Mouse (Mus musculus) kidney, adult 8-10 months (tissue): ENCODE measurements around the gene Dirc2.

Experiments used
- DNase-seq, 2 experiments: peaks; one replicate each; pipeline ENCODE4 v3.0.0; 2022

Gene Dirc2

DNA sequence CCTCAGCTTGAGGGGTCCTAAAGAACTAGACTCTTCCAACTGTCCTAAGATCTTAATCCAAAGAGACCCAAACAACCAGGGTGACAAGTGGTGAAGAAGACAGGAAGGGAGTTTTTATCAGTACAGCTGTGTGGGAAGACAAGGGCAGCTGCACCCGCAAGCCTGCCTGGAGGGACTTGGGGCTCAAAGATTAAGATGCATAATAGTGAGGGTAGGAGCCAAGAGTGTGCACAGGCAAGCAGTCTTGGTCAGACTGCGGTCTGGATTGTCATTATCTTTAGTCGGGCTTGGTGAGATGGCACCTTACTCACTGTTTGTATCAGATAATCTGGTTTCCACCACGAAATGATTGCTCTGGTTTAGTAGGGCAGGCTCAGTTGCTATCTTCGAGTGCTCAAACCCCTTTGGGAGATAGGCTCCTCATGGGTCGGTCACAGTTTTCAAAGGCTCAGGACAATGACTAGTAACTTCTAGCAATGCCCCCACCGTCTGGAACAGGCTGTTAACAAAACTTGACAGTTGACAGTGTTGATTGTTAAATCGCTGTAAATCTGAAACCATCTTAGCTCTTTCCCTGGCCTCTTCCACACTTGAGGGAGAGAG, 91.5 kb downstream of the Dirc2 start:
- DNase-seq, result no peak

DNA sequence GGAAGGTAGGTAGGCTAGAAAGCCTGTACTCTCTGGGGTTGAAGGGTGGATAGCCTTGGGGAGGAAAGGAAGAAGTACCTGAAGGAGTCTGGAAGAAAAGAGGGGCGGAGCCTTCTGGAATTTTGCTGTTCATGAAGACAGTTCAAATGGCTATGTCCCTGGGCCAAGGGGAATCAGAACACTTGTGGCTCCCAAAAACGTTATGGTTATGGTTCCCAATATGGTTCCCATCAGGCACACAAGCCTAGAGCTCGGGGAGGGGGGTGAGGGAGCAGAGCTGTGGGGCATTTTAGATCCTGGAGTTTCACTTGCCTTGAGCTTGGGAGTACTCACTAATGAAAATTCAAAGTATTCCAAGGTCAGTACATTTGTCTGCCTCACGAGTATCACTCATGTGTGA, 104.3 kb downstream of the Dirc2 start:
- DNase-seq, result no peak

DNA sequence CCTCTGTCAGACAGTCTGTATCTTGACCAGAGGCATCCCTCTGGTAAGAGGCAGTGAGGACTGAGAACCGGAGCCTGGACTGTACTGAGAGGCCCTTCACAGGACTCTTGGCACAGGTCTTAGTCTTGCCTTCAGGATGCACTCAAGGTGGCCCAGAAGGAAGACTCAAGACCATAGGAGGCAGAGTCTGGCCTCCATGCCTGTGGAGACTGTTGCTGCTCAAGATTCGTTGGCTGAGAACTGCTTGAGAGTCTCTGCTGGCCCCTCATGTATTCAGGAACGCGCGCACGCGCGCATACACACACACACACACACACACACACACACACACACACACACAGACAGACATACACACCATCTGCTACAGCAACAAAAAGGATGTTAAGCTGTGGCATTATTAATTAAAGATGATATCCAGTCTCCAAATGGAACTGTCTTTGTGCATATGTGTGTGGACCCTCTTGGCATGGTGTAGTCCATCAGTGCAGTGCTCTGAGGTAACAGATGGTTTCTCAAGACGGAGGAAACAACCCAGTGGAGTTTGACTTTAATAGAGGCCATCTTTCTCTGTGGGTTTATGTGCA, 105.2 kb downstream of the Dirc2 start:
- no peak for DNase-seq

DNA sequence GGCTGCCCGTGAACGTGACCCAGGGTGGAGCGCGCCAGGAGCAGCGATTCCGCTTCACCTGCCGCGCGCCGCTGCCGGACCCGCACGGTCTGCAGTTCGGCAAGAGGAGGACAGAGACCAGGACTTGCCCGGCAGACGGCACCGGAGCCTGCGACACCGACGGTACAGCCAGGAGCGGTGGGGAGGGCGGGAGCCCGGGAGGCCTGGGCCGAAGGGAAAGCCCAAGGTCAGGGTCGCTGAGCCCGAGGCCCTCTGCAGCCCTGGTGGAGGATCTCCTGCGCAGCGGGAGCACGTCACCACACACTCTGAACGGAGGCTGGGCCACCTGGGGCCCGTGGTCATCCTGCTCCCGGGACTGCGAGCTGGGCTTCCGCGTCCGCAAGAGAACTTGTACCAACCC, 108.9 kb downstream of the Dirc2 start:
- DNase-seq, result no peak

DNA sequence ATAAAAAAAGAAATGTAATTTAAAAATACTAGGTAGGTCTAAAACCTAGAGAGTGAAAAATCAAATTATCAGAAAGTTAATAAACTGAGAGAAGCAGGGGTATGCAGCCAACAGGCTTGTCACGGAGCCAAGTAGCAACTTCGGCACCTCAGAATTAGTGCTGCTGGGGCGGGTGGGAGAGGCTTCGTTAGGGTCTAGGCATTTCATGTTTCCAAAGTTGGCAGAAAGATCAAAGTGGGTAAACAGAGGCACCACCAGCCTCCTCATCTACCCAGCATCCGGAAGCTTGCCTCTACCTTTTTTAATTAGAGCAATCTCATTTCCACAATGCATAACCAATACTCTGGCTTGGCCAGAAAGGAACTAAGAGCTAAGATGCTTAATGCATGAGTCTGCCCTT, 115.2 kb downstream of the Dirc2 start:
- DNase-seq, result no peak

DNA sequence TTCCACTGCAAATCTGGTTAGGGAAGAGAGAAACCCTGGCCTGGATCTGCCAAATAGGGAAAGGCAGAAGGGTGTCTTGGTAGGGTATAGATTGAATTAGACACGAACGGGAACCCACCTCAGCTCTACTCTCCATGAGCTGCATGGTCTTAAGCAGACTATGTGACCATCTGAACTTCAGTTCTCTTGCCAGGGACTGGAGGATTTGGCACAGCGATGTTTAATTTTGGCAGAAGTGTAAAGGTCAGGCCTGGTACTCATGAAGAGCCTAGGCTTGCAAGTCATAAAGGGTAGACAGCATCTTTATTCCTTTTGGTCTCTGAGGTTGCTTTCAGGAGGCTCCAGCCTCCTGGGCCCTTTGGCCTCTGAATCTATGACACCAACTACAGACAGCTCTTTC, 116.5 kb downstream of the Dirc2 start:
- no peak for DNase-seq

DNA sequence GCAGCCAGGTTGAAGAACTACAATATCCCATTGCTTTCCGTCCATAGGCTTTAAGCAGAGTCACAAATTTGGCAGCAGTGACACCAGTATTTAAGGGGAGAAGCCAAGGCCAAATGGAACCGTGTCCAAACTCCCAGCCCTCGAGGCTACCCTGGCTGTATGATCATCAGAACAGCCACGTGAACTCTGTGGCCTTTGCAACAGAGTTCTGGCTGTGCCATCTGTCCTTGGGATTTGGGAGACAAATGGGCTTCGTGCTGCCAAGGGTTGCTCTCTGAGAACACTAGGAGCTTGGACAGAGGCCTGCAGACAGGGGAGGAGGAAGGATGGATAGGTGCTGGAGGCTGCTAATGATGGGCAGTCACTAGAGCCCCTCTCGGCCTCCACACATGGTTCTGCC, 117.0 kb downstream of the Dirc2 start:
- DNase-seq, result no peak

DNA sequence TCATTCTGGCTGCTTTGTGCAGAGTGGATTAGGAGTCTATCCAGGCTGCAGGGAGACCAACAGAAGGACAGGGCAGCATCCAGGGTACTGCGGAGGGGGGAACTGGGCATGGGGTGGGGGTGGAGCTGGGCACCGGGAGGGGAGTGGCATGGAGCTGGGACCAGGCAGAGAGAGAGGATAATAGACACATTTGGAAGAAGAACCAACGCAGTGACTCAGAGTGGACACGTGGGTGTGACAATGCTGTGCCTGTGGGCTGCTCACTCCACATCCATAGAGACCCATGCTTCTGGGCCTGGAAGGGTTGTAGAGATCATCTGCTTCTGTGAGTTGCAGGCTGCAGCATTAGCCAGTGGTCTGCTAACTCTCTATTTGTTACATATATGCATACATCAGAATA, 120.3 kb downstream of the Dirc2 start:
- DNase-seq, result no peak
